Mouse (Mus musculus) forebrain, embryonic 15.5 days (tissue): ENCODE data around the gene Sirt3. TPM values are rescaled to one million over a fixed set of nuclear protein-coding genes. Genes with fewer than 3 reads are reported as not detected.

Experiments used
- ATAC-seq: fragments of 200-750 bp; cut with Nextera tagmentation; replicated peaks from 2 replicates; pipeline ENCODE4 v1.8.0; 2017; ENCODE audit warnings: mild to moderate bottlenecking, moderate TSS enrichment, moderate library complexity
- H3K27ac ChIP-seq: fragments of 300-500 bp; sonication (generic); replicated peaks from 2 replicates; pipeline ENCODE4 v1.5.1; 2015; ENCODE audit warnings: mild to moderate bottlenecking, inconsistent platforms
- H3K27me3 ChIP-seq: fragments of 300-500 bp; sonication (generic); 2 replicates; pipeline ENCODE4 v1.6.1; 2015; ENCODE audit warnings: inconsistent platforms
- H3K36me3 ChIP-seq: fragments of 300-500 bp; sonication (generic); 2 replicates; pipeline ENCODE4 v1.6.1; 2015; ENCODE audit warnings: mild to moderate bottlenecking, inconsistent platforms
- H3K4me1 ChIP-seq: fragments of 300-500 bp; sonication (generic); 2 replicates; pipeline ENCODE4 v1.6.1; 2015; ENCODE audit warnings: inconsistent platforms
- H3K4me2 ChIP-seq: fragments of 300-500 bp; sonication (generic); replicated peaks from 2 replicates; pipeline ENCODE4 v1.6.1; 2015; ENCODE audit warnings: mild to moderate bottlenecking, inconsistent platforms
- H3K4me3 ChIP-seq: fragments of 300-500 bp; sonication (generic); 2 replicates; pipeline ENCODE4 v1.5.1; 2015; ENCODE audit warnings: mild to moderate bottlenecking, inconsistent platforms
- H3K9ac ChIP-seq: fragments of 300-500 bp; sonication (generic); replicated peaks from 2 replicates; pipeline ENCODE4 v1.6.1; 2015; ENCODE audit warnings: mild to moderate bottlenecking, inconsistent platforms
- H3K9me3 ChIP-seq: fragments of 300-500 bp; sonication (generic); 2 replicates; pipeline ENCODE4 v1.6.1; 2016; ENCODE audit warnings: inconsistent platforms
- WGBS: fragments of 180-500 bp; shearing (Covaris S2); methylation state at CpG from one replicate; pipeline ENCODE4 v1.1.7; 2015; ENCODE audit warnings: mixed read lengths; 5-methylcytosine and 5-hydroxymethylcytosine counted together
- polyA plus RNA-seq: library from polyadenylated mRNA; unstranded; fragments of >200 nt; fragmentation: Nextera tagmentation; extraction: Ambion mirVana; gene quantifications from 2 replicates; pipeline ENCODE4 v1.2.1, GENCODE M21; 2015

Sirt3 gene
- polyA plus RNA-seq, result 33.6 and 36.5 TPM in 2 replicates

GRCm38 (mm10) chr7:140881696-140882468, at the start of gene Sirt3, which contains the start of gene Psmd13:
Gene Sirt3 (minus strand): TSS chr7:140882309.
Gene Psmd13 (plus strand): TSS chr7:140881968.
- Histone ChIP-seq H3K4me2 (peak within 1 kb of the TSS; percentile 82), H3K27ac (peak within 1 kb of the TSS; percentile 92), H3K27me3 (no peaks in the 10 kb centered on the region), H3K4me1 (peaks cover 17% of the 10 kb centered on the region), H3K4me3 (peak within 1 kb of the TSS; percentile 97), H3K36me3 (peaks cover 14% of the 10 kb centered on the region), H3K9ac (peak within 1 kb of the TSS; percentile 86), H3K9me3 (no peaks in the 10 kb centered on the region)
- peak; percentile 98 for ATAC-seq
- under 1% methylated on average over 57 of the region's 59 CpGs for WGBS

- H3K4me3 ChIP-seq, result no peak overlapping the region
- peaks cover 30% of the 10 kb centered on the region for H3K27me3 ChIP-seq
- 93% methylated on average over 6 of the region's 6 CpGs for WGBS
- no peak overlapping the region for H3K27ac ChIP-seq
- no peaks in the 10 kb centered on the region for H3K36me3 ChIP-seq
- H3K4me1 ChIP-seq, result peaks cover 15% of the 10 kb centered on the region
- no peaks in the 10 kb centered on the region for H3K9me3 ChIP-seq
- no peak overlapping the region for H3K4me2 ChIP-seq
- no peak for ATAC-seq
- no peak overlapping the region for H3K9ac ChIP-seq
Measured at GRCm38 (mm10) chr7:140927181-140927580, 45.1 kb upstream of the Sirt3 start.

GRCm38 (mm10) chr7:140923070-140923775, 41.1 kb upstream of the Sirt3 start:
- no peaks in the 10 kb centered on the region for H3K36me3 ChIP-seq
- no peak overlapping the region for H3K27ac ChIP-seq
- H3K27me3 ChIP-seq, result peaks cover 64% of the 10 kb centered on the region
- peaks cover 18% of the 10 kb centered on the region for H3K4me1 ChIP-seq
- H3K9ac ChIP-seq, result peak overlapping the region; percentile 32
- WGBS, result 16% methylated on average over 30 of the region's 30 CpGs
- ATAC-seq, result no peak
- H3K9me3 ChIP-seq, result no peaks in the 10 kb centered on the region
- H3K4me2 ChIP-seq, result peak overlapping the region; percentile 84
- H3K4me3 ChIP-seq, result peak overlapping the region; percentile 44

- Histone ChIP-seq H3K4me3 (peak overlapping the region; percentile 44), H3K36me3 (no peaks in the 10 kb centered on the region), H3K9ac (peak overlapping the region; percentile 32), H3K27ac (no peak overlapping the region), H3K27me3 (peaks cover 64% of the 10 kb centered on the region), H3K4me2 (peak overlapping the region; percentile 84), H3K4me1 (peaks cover 18% of the 10 kb centered on the region), H3K9me3 (no peaks in the 10 kb centered on the region)
- peak; percentile 41; the same call in 1 of the 2 replicates for ATAC-seq
- WGBS, result under 1% methylated on average over 49 of the region's 49 CpGs
Measured at GRCm38 (mm10) chr7:140922398-140923069, 40.4 kb upstream of the Sirt3 start.

- no peak for ATAC-seq
- H3K36me3 ChIP-seq, result no peaks in the 10 kb centered on the region
- peaks cover 18% of the 10 kb centered on the region for H3K4me1 ChIP-seq
- H3K9me3 ChIP-seq, result no peaks in the 10 kb centered on the region
- H3K27me3 ChIP-seq, result peaks cover 67% of the 10 kb centered on the region
- WGBS, result 30% methylated on average over 22 of the region's 22 CpGs
- H3K4me2 ChIP-seq, result peak overlapping the region; percentile 84
- no peak overlapping the region for H3K4me3 ChIP-seq
- H3K27ac ChIP-seq, result no peak overlapping the region
- H3K9ac ChIP-seq, result no peak overlapping the region
Measured at GRCm38 (mm10) chr7:140921225-140921975, 39.3 kb upstream of the Sirt3 start.

- ATAC-seq, result no peak
- H3K36me3 ChIP-seq, result no peaks in the 10 kb centered on the region
- peaks cover 18% of the 10 kb centered on the region for H3K4me1 ChIP-seq
- no peaks in the 10 kb centered on the region for H3K9me3 ChIP-seq
- no peak within 1 kb of the TSS for H3K27ac ChIP-seq
- no peak within 1 kb of the TSS for H3K9ac ChIP-seq
- WGBS, result 81% methylated on average over 8 of the region's 8 CpGs
- H3K4me2 ChIP-seq, result peak within 1 kb of the TSS; percentile 84; the same call in 1 of the 2 replicates
- H3K27me3 ChIP-seq, result peaks cover 67% of the 10 kb centered on the region
- H3K4me3 ChIP-seq, result no peak within 1 kb of the TSS
Measured at GRCm38 (mm10) chr7:140920418-140921029, 38.4 kb upstream of the Sirt3 start, which contains the start of gene Nlrp6. Gene Nlrp6 (plus strand): TSS chr7:140920902.

GRCm38 (mm10) chr7:140919911-140920310, 37.8 kb upstream of the Sirt3 start:
- H3K4me3 ChIP-seq, result no peak overlapping the region
- H3K4me2 ChIP-seq, result no peak overlapping the region
- H3K36me3 ChIP-seq, result no peaks in the 10 kb centered on the region
- peaks cover 64% of the 10 kb centered on the region for H3K27me3 ChIP-seq
- H3K9me3 ChIP-seq, result no peaks in the 10 kb centered on the region
- no peak overlapping the region for H3K27ac ChIP-seq
- 80% methylated on average over 4 of the region's 4 CpGs for WGBS
- ATAC-seq, result no peak
- no peak overlapping the region for H3K9ac ChIP-seq
- peaks cover 18% of the 10 kb centered on the region for H3K4me1 ChIP-seq

GRCm38 (mm10) chr7:140914031-140914690, 32.1 kb upstream of the Sirt3 start:
- WGBS, result 83% methylated on average over 8 of the region's 8 CpGs
- Histone ChIP-seq H3K4me3 (no peak overlapping the region), H3K9me3 (no peaks in the 10 kb centered on the region), H3K27ac (no peak overlapping the region), H3K4me2 (no peak overlapping the region), H3K36me3 (no peaks in the 10 kb centered on the region), H3K9ac (no peak overlapping the region), H3K4me1 (no peaks in the 10 kb centered on the region), H3K27me3 (peaks cover 6% of the 10 kb centered on the region; the same call in 1 of the 2 replicates)
- ATAC-seq, result no peak

- Histone ChIP-seq H3K36me3 (no peaks in the 10 kb centered on the region), H3K4me2 (no peak overlapping the region), H3K9me3 (no peaks in the 10 kb centered on the region), H3K4me1 (peaks cover 5% of the 10 kb centered on the region), H3K9ac (no peak overlapping the region), H3K27me3 (0 out of 2 replicates have a peak, but pooled peaks cover 3% of the 10 kb centered on the region), H3K27ac (no peak overlapping the region), H3K4me3 (no peak overlapping the region)
- no peak for ATAC-seq
- WGBS, result 75% methylated on average over 5 of the region's 5 CpGs
Measured at GRCm38 (mm10) chr7:140912846-140913482, 30.9 kb upstream of the Sirt3 start.

- 0 out of 2 replicates have a peak, but pooled peaks cover 2% of the 10 kb centered on the region for H3K27me3 ChIP-seq
- no peak overlapping the region for H3K27ac ChIP-seq
- H3K9me3 ChIP-seq, result no peaks in the 10 kb centered on the region
- H3K4me1 ChIP-seq, result peaks cover 5% of the 10 kb centered on the region
- H3K4me2 ChIP-seq, result no peak overlapping the region
- no peak overlapping the region for H3K4me3 ChIP-seq
- H3K9ac ChIP-seq, result no peak overlapping the region
- WGBS, result 73% methylated on average over 3 of the region's 3 CpGs
- no peak for ATAC-seq
- no peaks in the 10 kb centered on the region for H3K36me3 ChIP-seq
Measured at GRCm38 (mm10) chr7:140912293-140912692, 30.2 kb upstream of the Sirt3 start.
